In genomic region chr6:148940383-148940782, GRCm38 (mm10) we compare ENCODE assay signal across 7 mouse cellular contexts. TPM values are rescaled to one million over a fixed set of nuclear protein-coding genes. Genes with fewer than 3 reads are reported as not detected.
DNase-seq lines count a peak whose midpoint lies in the region; ATAC-seq and TF ChIP-seq lines count a peak whose summit lies in the region.
"Not testable (repeated sequence)": the region's sequence is repeated elsewhere in the genome, so short reads cannot be mapped to it uniquely, and the experiment has no call there.

No protein-coding gene starts in this region.

- not testable (repeated sequence) for H3K27me3 ChIP-seq in intestine, embryonic 14.5 days (replicated peaks; ENCODE audit: control insufficient read depth, insufficient read depth, low read length); liver, postnatal 0 days (ENCODE audit: insufficient read depth, low read length); midbrain, embryonic 14.5 days (ENCODE audit: control insufficient read depth, insufficient read depth, low read length); thymus, adult 2 months (ENCODE audit: control insufficient read depth, insufficient read depth, low read length)

- H3K4me2 ChIP-seq in intestine, embryonic 14.5 days (ENCODE audit: low read length); liver, postnatal 0 days (ENCODE audit: low read depth, low read length); midbrain, embryonic 14.5 days (ENCODE audit: low read length): not testable (repeated sequence)

- peaks cover 19% of the 10 kb centered on the region for H3K4me1 ChIP-seq in intestine, embryonic 14.5 days (replicated peaks; ENCODE audit: control insufficient read depth, insufficient read depth, low read length)
- H3K4me1 ChIP-seq in liver, postnatal 0 days (ENCODE audit: insufficient read depth); midbrain, embryonic 14.5 days (ENCODE audit: control insufficient read depth, insufficient read depth, low read length); thymus, adult 2 months (replicated peaks; ENCODE audit: control insufficient read depth, insufficient read depth, low read length): not testable (repeated sequence)

- not testable (repeated sequence) for TF ChIP-seq EP300 in liver, postnatal 0 days (IDR thresholded peaks at IDR 0.05; ENCODE audit: low read depth)

- not testable (repeated sequence) for H3K9me3 ChIP-seq in intestine, embryonic 14.5 days (ENCODE audit: control insufficient read depth, low read length); liver, postnatal 0 days (ENCODE audit: low read length); midbrain, embryonic 14.5 days (ENCODE audit: control insufficient read depth, low read length)

- H3K9ac ChIP-seq in intestine, embryonic 14.5 days (ENCODE audit: low read length); liver, postnatal 0 days (replicated peaks); midbrain, embryonic 14.5 days (replicated peaks; ENCODE audit: low read length): not testable (repeated sequence)

- TF ChIP-seq POLR2A in thymus, adult 2 months (IDR thresholded peaks at IDR 0.05; ENCODE audit: control insufficient read depth, extremely low read depth, insufficient read depth, low read length, poor library complexity): not testable (repeated sequence)

- peaks cover 11% of the 10 kb centered on the region; the same call in 1 of the 2 replicates for H3K36me3 ChIP-seq in intestine, embryonic 14.5 days (ENCODE audit: control insufficient read depth, insufficient read depth, low read length)
- not testable (repeated sequence) for H3K36me3 ChIP-seq in liver, postnatal 0 days (replicated peaks; ENCODE audit: insufficient read depth, low read length); midbrain, embryonic 14.5 days (ENCODE audit: control insufficient read depth, insufficient read depth, low read length); thymus, adult 2 months (ENCODE audit: control insufficient read depth, insufficient read depth, low read length)

- H3K27ac ChIP-seq in intestine, embryonic 14.5 days (ENCODE audit: low read depth); liver, postnatal 0 days (ENCODE audit: low read depth); midbrain, embryonic 14.5 days (replicated peaks; ENCODE audit: low read depth, low read length); thymus, adult 2 months (ENCODE audit: control insufficient read depth, insufficient read depth, low read length): not testable (repeated sequence)

- TF ChIP-seq CTCF in liver, postnatal 0 days (IDR thresholded peaks at IDR 0.05; ENCODE audit: low read depth): peak; percentile 24; the same call in 1 of the 2 replicates
- TF ChIP-seq CTCF in thymus, adult 2 months (IDR thresholded peaks at IDR 0.05; ENCODE audit: borderline replicate concordance, control insufficient read depth, extremely low read depth, insufficient read depth, low read length, poor library complexity): not testable (repeated sequence)

- 82% methylated on average over 2 of the region's 3 CpGs for WGBS in intestine, embryonic 14.5 days
- 52% methylated on average over 2 of the region's 3 CpGs for WGBS in liver, postnatal 0 days (ENCODE audit: insufficient replicate concordance)
- WGBS in midbrain, embryonic 14.5 days: 91% methylated on average over 1 of the region's 3 CpGs
- 63% methylated on average over 2 of the region's 3 CpGs for WGBS in thymus, adult 2 months

- DNase-seq in CD4-positive, CD25-positive, alpha-beta regulatory T cell, adult 2 months (ENCODE audit: low read depth, low spot score): peak; percentile 51
- peak; percentile 47 for DNase-seq in R1 (ENCODE audit: low read depth, low spot score)
- peak; percentile 17 for DNase-seq in embryo, embryonic 10 days (ENCODE audit: low spot score)
- peak; percentile 48 for DNase-seq in intestine, embryonic 14.5 days (ENCODE audit: low spot score)
- not testable (repeated sequence) for DNase-seq in liver, postnatal 0 days
- DNase-seq in midbrain, embryonic 14.5 days: peak; percentile 31
- peak; percentile 36 for DNase-seq in thymus, adult 2 months

- not testable (repeated sequence) for ATAC-seq in intestine, embryonic 14.5 days (replicated peaks; ENCODE audit: low FRiP score, low TSS enrichment, low read depth); liver, postnatal 0 days; midbrain, embryonic 14.5 days (ENCODE audit: low FRiP score, low TSS enrichment)

- H3K4me3 ChIP-seq in intestine, embryonic 14.5 days (ENCODE audit: low read depth, low read length); liver, postnatal 0 days (ENCODE audit: low read depth, low read length); midbrain, embryonic 14.5 days (replicated peaks; ENCODE audit: low read depth, low read length); thymus, adult 2 months (ENCODE audit: control insufficient read depth, insufficient read depth, low read length): not testable (repeated sequence)

RNA-seq across cellular contexts. Expression of gene Sinhcaf, which starts 5.9 kb away (rescaled TPM):
- polyA plus RNA-seq in intestine, embryonic 14.5 days (2014; fragmentation: Nextera tagmentation; extraction: Ambion mirVana): 131 and 150 TPM in 2 replicates
- 8.3 and 9.4 TPM in 2 replicates for polyA plus RNA-seq in liver, postnatal 0 days (2015; fragmentation: Nextera tagmentation; extraction: Ambion mirVana)
- polyA plus RNA-seq in midbrain, embryonic 14.5 days (2014; fragmentation: Nextera tagmentation; extraction: Ambion mirVana): 60.5 and 89.8 TPM in 2 replicates
- polyA plus RNA-seq in thymus, adult 2 months (2012; rRNA removed): 7.8 and 8.9 TPM in 2 replicates

RNA-seq across cellular contexts. Expression of gene Caprin2, which starts 44.3 kb away (rescaled TPM):
- 11.4 and 13.7 TPM in 2 replicates for polyA plus RNA-seq in intestine, embryonic 14.5 days (2014; fragmentation: Nextera tagmentation; extraction: Ambion mirVana)
- 2.6 and 2.7 TPM in 2 replicates for polyA plus RNA-seq in liver, postnatal 0 days (2015; fragmentation: Nextera tagmentation; extraction: Ambion mirVana)
- 8.7 and 11.8 TPM in 2 replicates for polyA plus RNA-seq in midbrain, embryonic 14.5 days (2014; fragmentation: Nextera tagmentation; extraction: Ambion mirVana)
- polyA plus RNA-seq in thymus, adult 2 months (2012; rRNA removed): 6.3 and 9.5 TPM in 2 replicates
